Mouse (Mus musculus): Measurements from ENCODE around the gene Vmp1. TPM values are rescaled to one million over a fixed set of nuclear protein-coding genes. Genes with fewer than 3 reads are reported as not detected.

Gene Vmp1
- polyA plus RNA-seq, 1 experiment from 2014 or later: 145 TPM

- Histone ChIP-seq H3K4me1 (ENCODE audit: control insufficient read depth, insufficient read depth, low read length) (peaks cover 38% of the 10 kb centered on the region), H3K9ac (replicated peaks; ENCODE audit: low read depth, low read length) (no peak overlapping the region), H3K27ac (ENCODE audit: low read length) (no peak overlapping the region), H3K27me3 (ENCODE audit: control insufficient read depth, insufficient read depth, low read length) (no peaks in the 10 kb centered on the region), H3K4me2 (replicated peaks; ENCODE audit: low read depth, low read length) (no peak overlapping the region), H3K4me3 (ENCODE audit: low read depth, low read length) (no peak overlapping the region), H3K36me3 (ENCODE audit: control insufficient read depth, insufficient read depth, low read length) (no peaks in the 10 kb centered on the region), H3K9me3 (ENCODE audit: control insufficient read depth, low read depth, low read length) (no peaks in the 10 kb centered on the region)
- no peak for ATAC-seq (ENCODE audit: insufficient number of reproducible peaks, insufficient read depth, low FRiP score, low read depth)
- 31% methylated on average over 2 of the region's 2 CpGs for WGBS
Measured at GRCm38 (mm10) chr11:86574408-86574807, 109.2 kb downstream of the Vmp1 start.

GRCm38 (mm10) chr11:86573646-86574231 is 109.9 kb downstream of the Vmp1 start:
- no peak overlapping the region for H3K27ac ChIP-seq (ENCODE audit: low read length)

GRCm38 (mm10) chr11:86572623-86573022 is 111.0 kb downstream of the Vmp1 start:
- Histone ChIP-seq H3K27me3 (ENCODE audit: control insufficient read depth, insufficient read depth, low read length) (no peaks in the 10 kb centered on the region), H3K4me1 (ENCODE audit: control insufficient read depth, insufficient read depth, low read length) (peaks cover 29% of the 10 kb centered on the region), H3K4me3 (ENCODE audit: low read depth, low read length) (no peak overlapping the region), H3K9ac (replicated peaks; ENCODE audit: low read depth, low read length) (no peak overlapping the region), H3K27ac (ENCODE audit: low read length) (no peak overlapping the region), H3K4me2 (replicated peaks; ENCODE audit: low read depth, low read length) (no peak overlapping the region), H3K9me3 (ENCODE audit: control insufficient read depth, low read depth, low read length) (no peaks in the 10 kb centered on the region), H3K36me3 (ENCODE audit: control insufficient read depth, insufficient read depth, low read length) (no peaks in the 10 kb centered on the region)
- ATAC-seq (ENCODE audit: insufficient number of reproducible peaks, insufficient read depth, low FRiP score, low read depth): no peak
- 57% methylated on average over 2 of the region's 2 CpGs for WGBS

More at GRCm38 (mm10) chr11:86573646-86574231, 109.9 kb downstream of the Vmp1 start:
- H3K9ac ChIP-seq (replicated peaks; ENCODE audit: low read depth, low read length): no peak overlapping the region
- no peak overlapping the region for H3K4me2 ChIP-seq (replicated peaks; ENCODE audit: low read depth, low read length)
- 84% methylated on average over 6 of the region's 6 CpGs for WGBS
- no peaks in the 10 kb centered on the region for H3K27me3 ChIP-seq (ENCODE audit: control insufficient read depth, insufficient read depth, low read length)
- H3K9me3 ChIP-seq (ENCODE audit: control insufficient read depth, low read depth, low read length): no peaks in the 10 kb centered on the region
- peaks cover 31% of the 10 kb centered on the region for H3K4me1 ChIP-seq (ENCODE audit: control insufficient read depth, insufficient read depth, low read length)
- no peak overlapping the region for H3K4me3 ChIP-seq (ENCODE audit: low read depth, low read length)
- H3K36me3 ChIP-seq (ENCODE audit: control insufficient read depth, insufficient read depth, low read length): no peaks in the 10 kb centered on the region
- ATAC-seq (ENCODE audit: insufficient number of reproducible peaks, insufficient read depth, low FRiP score, low read depth): no peak

GRCm38 (mm10) chr11:86571871-86572270 is 111.8 kb downstream of the Vmp1 start:
- Histone ChIP-seq H3K9me3 (ENCODE audit: control insufficient read depth, low read depth, low read length) (no peaks in the 10 kb centered on the region), H3K36me3 (ENCODE audit: control insufficient read depth, insufficient read depth, low read length) (no peaks in the 10 kb centered on the region), H3K4me1 (ENCODE audit: control insufficient read depth, insufficient read depth, low read length) (peaks cover 23% of the 10 kb centered on the region), H3K4me2 (replicated peaks; ENCODE audit: low read depth, low read length) (0 out of 2 replicates have a peak overlapping the region, but pooled peaks have one; percentile 10), H3K27me3 (ENCODE audit: control insufficient read depth, insufficient read depth, low read length) (no peaks in the 10 kb centered on the region), H3K9ac (replicated peaks; ENCODE audit: low read depth, low read length) (no peak overlapping the region), H3K27ac (ENCODE audit: low read length) (peak overlapping the region; percentile 10; the same call in 1 of the 2 replicates), H3K4me3 (ENCODE audit: low read depth, low read length) (no peak overlapping the region)
- no peak for ATAC-seq (ENCODE audit: insufficient number of reproducible peaks, insufficient read depth, low FRiP score, low read depth)
- WGBS: 61% methylated on average over 4 of the region's 4 CpGs

- Histone ChIP-seq H3K4me1 (ENCODE audit: control insufficient read depth, insufficient read depth, low read length) (peaks cover 23% of the 10 kb centered on the region), H3K36me3 (ENCODE audit: control insufficient read depth, insufficient read depth, low read length) (no peaks in the 10 kb centered on the region), H3K4me2 (replicated peaks; ENCODE audit: low read depth, low read length) (peak overlapping the region; percentile 10; the same call in 1 of the 2 replicates), H3K9me3 (ENCODE audit: control insufficient read depth, low read depth, low read length) (no peaks in the 10 kb centered on the region), H3K9ac (replicated peaks; ENCODE audit: low read depth, low read length) (no peak overlapping the region), H3K4me3 (ENCODE audit: low read depth, low read length) (no peak overlapping the region), H3K27me3 (ENCODE audit: control insufficient read depth, insufficient read depth, low read length) (no peaks in the 10 kb centered on the region), H3K27ac (ENCODE audit: low read length) (peak overlapping the region; percentile 8; the same call in 1 of the 2 replicates)
- WGBS: 23% methylated on average over 15 of the region's 15 CpGs
- ATAC-seq (ENCODE audit: insufficient number of reproducible peaks, insufficient read depth, low FRiP score, low read depth): no peak
Measured at GRCm38 (mm10) chr11:86571047-86571855, 112.4 kb downstream of the Vmp1 start.

GRCm38 (mm10) chr11:86570261-86570746 is 113.3 kb downstream of the Vmp1 start:
- no peak overlapping the region for H3K4me3 ChIP-seq (ENCODE audit: low read depth, low read length)
- H3K36me3 ChIP-seq (ENCODE audit: control insufficient read depth, insufficient read depth, low read length): no peaks in the 10 kb centered on the region
- H3K27ac ChIP-seq (ENCODE audit: low read length): peak overlapping the region; percentile 8; the same call in 1 of the 2 replicates
- H3K4me1 ChIP-seq (ENCODE audit: control insufficient read depth, insufficient read depth, low read length): peaks cover 23% of the 10 kb centered on the region
- H3K27me3 ChIP-seq (ENCODE audit: control insufficient read depth, insufficient read depth, low read length): no peaks in the 10 kb centered on the region
- no peak overlapping the region for H3K4me2 ChIP-seq (replicated peaks; ENCODE audit: low read depth, low read length)
- no peaks in the 10 kb centered on the region for H3K9me3 ChIP-seq (ENCODE audit: control insufficient read depth, low read depth, low read length)
- no peak overlapping the region for H3K9ac ChIP-seq (replicated peaks; ENCODE audit: low read depth, low read length)
- WGBS: 29% methylated on average over 9 of the region's 9 CpGs
- no peak for ATAC-seq (ENCODE audit: insufficient number of reproducible peaks, insufficient read depth, low FRiP score, low read depth)

- ATAC-seq (ENCODE audit: insufficient number of reproducible peaks, insufficient read depth, low FRiP score, low read depth): no peak
- Histone ChIP-seq H3K4me3 (ENCODE audit: low read depth, low read length) (no peak overlapping the region), H3K27me3 (ENCODE audit: control insufficient read depth, insufficient read depth, low read length) (no peaks in the 10 kb centered on the region), H3K4me1 (ENCODE audit: control insufficient read depth, insufficient read depth, low read length) (peaks cover 23% of the 10 kb centered on the region), H3K9ac (replicated peaks; ENCODE audit: low read depth, low read length) (no peak overlapping the region), H3K36me3 (ENCODE audit: control insufficient read depth, insufficient read depth, low read length) (no peaks in the 10 kb centered on the region), H3K9me3 (ENCODE audit: control insufficient read depth, low read depth, low read length) (no peaks in the 10 kb centered on the region), H3K27ac (ENCODE audit: low read length) (no peak overlapping the region), H3K4me2 (replicated peaks; ENCODE audit: low read depth, low read length) (no peak overlapping the region)
- WGBS: 60% methylated on average over 3 of the region's 3 CpGs
Measured at GRCm38 (mm10) chr11:86568425-86568824, 115.2 kb downstream of the Vmp1 start.

GRCm38 (mm10) chr11:86558258-86558657 is 125.4 kb downstream of the Vmp1 start:
- H3K4me2 ChIP-seq (replicated peaks; ENCODE audit: low read depth, low read length): no peak overlapping the region
- H3K4me1 ChIP-seq (ENCODE audit: control insufficient read depth, insufficient read depth, low read length): no peaks in the 10 kb centered on the region
- H3K36me3 ChIP-seq (ENCODE audit: control insufficient read depth, insufficient read depth, low read length): peaks cover 5% of the 10 kb centered on the region; the same call in 1 of the 2 replicates
- 87% methylated on average over 4 of the region's 4 CpGs for WGBS
- no peaks in the 10 kb centered on the region for H3K27me3 ChIP-seq (ENCODE audit: control insufficient read depth, insufficient read depth, low read length)
- H3K9me3 ChIP-seq (ENCODE audit: control insufficient read depth, low read depth, low read length): no peaks in the 10 kb centered on the region
- no peak overlapping the region for H3K27ac ChIP-seq (ENCODE audit: low read length)
- no peak overlapping the region for H3K4me3 ChIP-seq (ENCODE audit: low read depth, low read length)
- ATAC-seq (ENCODE audit: insufficient number of reproducible peaks, insufficient read depth, low FRiP score, low read depth): no peak
- no peak overlapping the region for H3K9ac ChIP-seq (replicated peaks; ENCODE audit: low read depth, low read length)
